Mouse (Mus musculus) hindbrain, embryonic 16.5 days (tissue): ENCODE measurements around the gene Trpc1. TPM values are rescaled to one million over a fixed set of nuclear protein-coding genes. Genes with fewer than 3 reads are reported as not detected.
A peak's percentile ranks its signal among the peaks of the same experiment; 100 is the strongest.

ENCODE experiments used
- ATAC-seq: fragments of 200-750 bp; cut with Nextera tagmentation; 2 replicates; pipeline ENCODE4 v1.8.0; 2017; ENCODE audit warnings: moderate TSS enrichment, moderate library complexity
- H3K27ac ChIP-seq: fragments of 300-500 bp; sonication (generic); 2 replicates; pipeline ENCODE4 v1.5.1; 2014; ENCODE audit warnings: low read depth, mild to moderate bottlenecking, control low read depth, low read length, moderate library complexity
- H3K27me3 ChIP-seq: fragments of 300-500 bp; sonication (generic); replicated peaks from 2 replicates; pipeline ENCODE4 v1.6.1; 2014; ENCODE audit warnings: low read length; ENCODE audit not compliant: control insufficient read depth, insufficient read depth
- H3K36me3 ChIP-seq: fragments of 300-500 bp; sonication (generic); 2 replicates; pipeline ENCODE4 v1.6.1; 2014; ENCODE audit warnings: mild to moderate bottlenecking, low read length, moderate library complexity, mixed read lengths; ENCODE audit not compliant: control insufficient read depth, insufficient read depth
- H3K4me1 ChIP-seq: fragments of 300-500 bp; sonication (generic); 2 replicates; pipeline ENCODE4 v1.6.1; 2014; ENCODE audit warnings: low read depth, low read length; ENCODE audit not compliant: control insufficient read depth, insufficient read depth
- H3K4me2 ChIP-seq: fragments of 300-500 bp; sonication (generic); 2 replicates; pipeline ENCODE4 v1.6.1; 2014; ENCODE audit warnings: mild to moderate bottlenecking, low read length, control low read depth, moderate library complexity
- H3K4me3 ChIP-seq: fragments of 300-500 bp; sonication (generic); 2 replicates; pipeline ENCODE4 v1.5.1; 2014; ENCODE audit warnings: mild to moderate bottlenecking, low read length, control low read depth, moderate library complexity
- H3K9ac ChIP-seq: fragments of 300-500 bp; sonication (generic); 2 replicates; pipeline ENCODE4 v1.6.1; 2014; ENCODE audit warnings: low read depth, mild to moderate bottlenecking, control low read depth, low read length, moderate library complexity
- H3K9me3 ChIP-seq: fragments of 300-500 bp; sonication (generic); 2 replicates; pipeline ENCODE4 v1.6.1; 2014; ENCODE audit warnings: mild to moderate bottlenecking, low read length, moderate library complexity; ENCODE audit not compliant: control insufficient read depth
- WGBS: fragments of 180-500 bp; shearing (Covaris S2); extraction: QIAGEN DNeasy Blood & Tissue Kit; methylation state at CpG from one replicate; pipeline ENCODE4 v1.1.7; 2014; 5-methylcytosine and 5-hydroxymethylcytosine counted together
- polyA plus RNA-seq: library from polyadenylated mRNA; unstranded; fragments of >200 nt; fragmentation: Nextera tagmentation; extraction: Ambion mirVana; gene quantifications from 2 replicates; pipeline ENCODE4 v1.2.1, GENCODE M21; 2015

Trpc1 gene
- polyA plus RNA-seq, 1 experiment from 2014 or later = 7.2 TPM

GRCm38 (mm10) chr9:95688064-95688463 is 62.1 kb downstream of the Trpc1 start:
- no peak overlapping the region for H3K9ac ChIP-seq
- H3K27me3 ChIP-seq = no peaks in the 10 kb centered on the region
- no peaks in the 10 kb centered on the region for H3K9me3 ChIP-seq
- no peak overlapping the region for H3K4me2 ChIP-seq
- H3K4me3 ChIP-seq = no peak overlapping the region
- ATAC-seq = no peak
- H3K36me3 ChIP-seq = no peaks in the 10 kb centered on the region
- no peaks in the 10 kb centered on the region for H3K4me1 ChIP-seq
- H3K27ac ChIP-seq = no peak overlapping the region
- WGBS = 58% methylated on average over 3 of the region's 3 CpGs

GRCm38 (mm10) chr9:95685660-95686440 is 64.3 kb downstream of the Trpc1 start:
- Histone ChIP-seq H3K36me3 (no peaks in the 10 kb centered on the region), H3K4me2 (no peak overlapping the region), H3K4me1 (no peaks in the 10 kb centered on the region), H3K27ac (no peak overlapping the region), H3K4me3 (no peak overlapping the region), H3K9me3 (no peaks in the 10 kb centered on the region), H3K27me3 (no peaks in the 10 kb centered on the region), H3K9ac (no peak overlapping the region)
- ATAC-seq = no peak
- WGBS = 54% methylated on average over 11 of the region's 11 CpGs

GRCm38 (mm10) chr9:95680691-95681090 is 69.5 kb downstream of the Trpc1 start:
- 96% methylated on average over 11 of the region's 11 CpGs for WGBS
- Histone ChIP-seq H3K9ac (no peak overlapping the region), H3K27me3 (no peaks in the 10 kb centered on the region), H3K36me3 (no peaks in the 10 kb centered on the region), H3K4me3 (no peak overlapping the region), H3K27ac (no peak overlapping the region), H3K9me3 (no peaks in the 10 kb centered on the region), H3K4me2 (no peak overlapping the region), H3K4me1 (no peaks in the 10 kb centered on the region)
- ATAC-seq = no peak

- no peaks in the 10 kb centered on the region for H3K4me1 ChIP-seq
- no peak overlapping the region for H3K4me2 ChIP-seq
- H3K27me3 ChIP-seq = no peaks in the 10 kb centered on the region
- no peaks in the 10 kb centered on the region for H3K36me3 ChIP-seq
- ATAC-seq = no peak
- H3K4me3 ChIP-seq = no peak overlapping the region
- no peak overlapping the region for H3K27ac ChIP-seq
- no peaks in the 10 kb centered on the region for H3K9me3 ChIP-seq
- 75% methylated on average over 7 of the region's 7 CpGs for WGBS
- H3K9ac ChIP-seq = no peak overlapping the region
Measured at GRCm38 (mm10) chr9:95679966-95680365, 70.2 kb downstream of the Trpc1 start.

GRCm38 (mm10) chr9:95676021-95676420 is 74.2 kb downstream of the Trpc1 start:
- H3K9ac ChIP-seq = no peak overlapping the region
- no peak overlapping the region for H3K4me2 ChIP-seq
- H3K36me3 ChIP-seq = no peaks in the 10 kb centered on the region
- no peak overlapping the region for H3K27ac ChIP-seq
- H3K4me1 ChIP-seq = no peaks in the 10 kb centered on the region
- H3K4me3 ChIP-seq = no peak overlapping the region
- ATAC-seq = no peak
- no peaks in the 10 kb centered on the region for H3K9me3 ChIP-seq
- no peaks in the 10 kb centered on the region for H3K27me3 ChIP-seq
- 95% methylated on average over 4 of the region's 4 CpGs for WGBS

GRCm38 (mm10) chr9:95675064-95675699 is 75.0 kb downstream of the Trpc1 start:
- Histone ChIP-seq H3K4me3 (no peak overlapping the region), H3K9me3 (no peaks in the 10 kb centered on the region), H3K36me3 (no peaks in the 10 kb centered on the region), H3K4me2 (peak overlapping the region; percentile 20; the same call in 1 of the 2 replicates), H3K27me3 (no peaks in the 10 kb centered on the region), H3K4me1 (no peaks in the 10 kb centered on the region), H3K9ac (no peak overlapping the region), H3K27ac (no peak overlapping the region)
- ATAC-seq = peak; percentile 92
- WGBS = 64% methylated on average over 9 of the region's 9 CpGs

GRCm38 (mm10) chr9:95672760-95673159 is 77.4 kb downstream of the Trpc1 start:
- Histone ChIP-seq H3K27ac (no peak overlapping the region), H3K9me3 (no peaks in the 10 kb centered on the region), H3K4me1 (peaks cover 6% of the 10 kb centered on the region), H3K36me3 (no peaks in the 10 kb centered on the region), H3K27me3 (no peaks in the 10 kb centered on the region), H3K4me3 (no peak overlapping the region), H3K4me2 (no peak overlapping the region), H3K9ac (no peak overlapping the region)
- WGBS = 83% methylated on average over 6 of the region's 6 CpGs
- no peak for ATAC-seq

GRCm38 (mm10) chr9:95672331-95672730 is 77.8 kb downstream of the Trpc1 start:
- 90% methylated on average over 3 of the region's 3 CpGs for WGBS
- no peak for ATAC-seq
- Histone ChIP-seq H3K36me3 (no peaks in the 10 kb centered on the region), H3K9me3 (no peaks in the 10 kb centered on the region), H3K27me3 (no peaks in the 10 kb centered on the region), H3K9ac (no peak overlapping the region), H3K27ac (no peak overlapping the region), H3K4me1 (peaks cover 9% of the 10 kb centered on the region), H3K4me3 (no peak overlapping the region), H3K4me2 (no peak overlapping the region)

GRCm38 (mm10) chr9:95668306-95668705 is 81.9 kb downstream of the Trpc1 start:
- Histone ChIP-seq H3K27ac (no peak overlapping the region), H3K4me3 (no peak overlapping the region), H3K9me3 (no peaks in the 10 kb centered on the region), H3K27me3 (no peaks in the 10 kb centered on the region), H3K4me1 (peaks cover 12% of the 10 kb centered on the region), H3K4me2 (no peak overlapping the region), H3K9ac (no peak overlapping the region), H3K36me3 (no peaks in the 10 kb centered on the region)
- WGBS = 60% methylated on average over 5 of the region's 5 CpGs
- ATAC-seq = no peak
